In the genomic region with DNA sequence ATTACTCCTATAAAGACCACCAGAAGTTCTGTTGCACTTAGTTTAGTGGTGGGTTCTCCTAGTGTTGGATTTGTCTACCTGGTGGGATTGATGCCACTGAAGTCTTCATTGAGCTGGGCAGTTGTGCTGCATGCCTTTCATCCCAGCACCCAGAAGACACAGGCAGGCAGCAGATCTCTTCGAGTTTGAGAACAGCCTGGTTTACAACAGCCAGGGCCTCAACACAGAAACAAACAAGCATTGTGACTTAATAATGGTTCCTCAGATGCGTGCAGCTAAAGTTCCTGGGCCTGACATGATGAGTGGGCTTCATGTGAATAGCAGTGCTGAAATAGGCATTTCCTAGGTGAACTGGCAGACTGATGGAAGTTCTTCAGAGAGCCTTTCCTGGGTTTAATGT, we compare ENCODE assay signal across 22 mouse cellular contexts. TPM values are rescaled to one million over a fixed set of nuclear protein-coding genes. Genes with fewer than 3 reads are reported as not detected.
DNase-seq lines count a peak whose midpoint lies in the region; ATAC-seq and TF ChIP-seq lines count a peak whose summit lies in the region.
"Had no signal": no experiment of that assay in that cellular context is flagged by ENCODE, and none has a peak within 500 bp of the region (broad histone marks: within the 10 kb centered on the region; RNA-seq: fewer than 3 reads in every experiment).

No protein-coding gene starts in this region.

- no peaks in the 10 kb centered on the region for H3K9me3 ChIP-seq in midbrain, embryonic 11.5 days (ENCODE audit: control insufficient read depth, low read length)
- no peaks in the 10 kb centered on the region for H3K9me3 ChIP-seq in midbrain, embryonic 14.5 days (ENCODE audit: control insufficient read depth, low read length)
- no peaks in the 10 kb centered on the region for H3K9me3 ChIP-seq in CH12.LX (replicated peaks; ENCODE audit: low read length)
- H3K9me3 ChIP-seq: embryonic facial prominence, embryonic 10.5 days; embryonic facial prominence, embryonic 12.5 days; forebrain, embryonic 13.5 days; forebrain, embryonic 15.5 days had no signal

- WGBS in midbrain, embryonic 11.5 days: 83% methylated on average over 2 of the region's 2 CpGs
- 79% methylated on average over 2 of the region's 2 CpGs for WGBS in midbrain, embryonic 14.5 days

- TF ChIP-seq CTCF in CH12.LX (conservative IDR thresholded peaks at IDR 0.05 in 1 of 2, IDR thresholded peaks at IDR 0.05 in 1 of 2; ENCODE audit: low read depth in 2 of 2, low read length in 2 of 2): no peak

- H3K4me2 ChIP-seq in midbrain, embryonic 11.5 days: no peak overlapping the region
- no peak overlapping the region for H3K4me2 ChIP-seq in midbrain, embryonic 14.5 days (ENCODE audit: low read length)
- H3K4me2 ChIP-seq in CH12.LX (ENCODE audit: insufficient read depth, low read depth, poor library complexity, severe bottlenecking) (no peak overlapping the region), myocyte (ENCODE audit: low read depth) (no peak overlapping the region)
- H3K4me2 ChIP-seq: embryonic facial prominence, embryonic 12.5 days; forebrain, embryonic 13.5 days; forebrain, embryonic 15.5 days had no signal

- no peak for TF ChIP-seq RAD21 in CH12.LX (IDR thresholded peaks at IDR 0.05; ENCODE audit: low read depth, low read length)

- H3K36me3 ChIP-seq in midbrain, embryonic 11.5 days (ENCODE audit: control insufficient read depth, insufficient read depth, low read length): peaks cover 5% of the 10 kb centered on the region; the same call in 1 of the 2 replicates
- peaks cover 16% of the 10 kb centered on the region for H3K36me3 ChIP-seq in midbrain, embryonic 14.5 days (ENCODE audit: control insufficient read depth, insufficient read depth, low read length)
- H3K36me3 ChIP-seq in CH12.LX (replicated peaks in 1 of 2; ENCODE audit: control insufficient read depth in 1 of 2, insufficient read depth in 1 of 2, low read length in 1 of 2): peaks cover 18 to 40% of the 10 kb centered on the region in 2 experiments
- H3K36me3 ChIP-seq in myocyte (ENCODE audit: control insufficient read depth, insufficient read depth): peaks cover 37% of the 10 kb centered on the region

- H3K27ac ChIP-seq in midbrain, embryonic 11.5 days (ENCODE audit: low read depth, low read length): no peak overlapping the region
- no peak overlapping the region for H3K27ac ChIP-seq in midbrain, embryonic 14.5 days (replicated peaks; ENCODE audit: low read depth, low read length)
- no peak overlapping the region for H3K27ac ChIP-seq in CH12.LX (ENCODE audit: insufficient read depth, low read depth)
- H3K27ac ChIP-seq: embryonic facial prominence, embryonic 10.5 days; embryonic facial prominence, embryonic 12.5 days; forebrain, embryonic 13.5 days; forebrain, embryonic 15.5 days had no signal

- no peak for TF ChIP-seq POLR2A in CH12.LX (IDR thresholded peaks at IDR 0.05; ENCODE audit: low read depth, low read length)
- TF ChIP-seq POLR2A in myocyte (IDR thresholded peaks at IDR 0.05; ENCODE audit: insufficient read length, low read depth): no peak

- H3K27me3 ChIP-seq in midbrain, embryonic 11.5 days (ENCODE audit: control insufficient read depth, insufficient read depth, low read length): no peaks in the 10 kb centered on the region
- H3K27me3 ChIP-seq in midbrain, embryonic 14.5 days (ENCODE audit: control insufficient read depth, insufficient read depth, low read length): no peaks in the 10 kb centered on the region
- no peaks in the 10 kb centered on the region for H3K27me3 ChIP-seq in CH12.LX (replicated peaks)
- H3K27me3 ChIP-seq in myocyte (ENCODE audit: control insufficient read depth, insufficient read depth, insufficient read length): no peaks in the 10 kb centered on the region
- H3K27me3 ChIP-seq: embryonic facial prominence, embryonic 12.5 days; forebrain, embryonic 13.5 days; forebrain, embryonic 15.5 days; Patski had no signal

- no peaks in the 10 kb centered on the region for H3K4me1 ChIP-seq in midbrain, embryonic 11.5 days (ENCODE audit: control insufficient read depth, insufficient read depth, low read length)
- peaks cover 9% of the 10 kb centered on the region; the same call in 1 of the 2 replicates for H3K4me1 ChIP-seq in midbrain, embryonic 14.5 days (ENCODE audit: control insufficient read depth, insufficient read depth, low read length)
- no peaks in the 10 kb centered on the region for H3K4me1 ChIP-seq in CH12.LX (ENCODE audit: control insufficient read depth in 1 of 2, insufficient read depth in 2 of 2)
- H3K4me1 ChIP-seq: forebrain, embryonic 13.5 days had no signal

- no peak overlapping the region for H3K4me3 ChIP-seq in midbrain, embryonic 11.5 days (ENCODE audit: low read depth, low read length)
- no peak overlapping the region for H3K4me3 ChIP-seq in midbrain, embryonic 14.5 days (replicated peaks; ENCODE audit: low read depth, low read length)
- H3K4me3 ChIP-seq in CH12.LX (replicated peaks in 1 of 3; ENCODE audit: low read depth in 2 of 3, low read length in 2 of 3, poor library complexity in 1 of 3): no peak overlapping the region
- no peak overlapping the region for H3K4me3 ChIP-seq in myocyte
- H3K4me3 ChIP-seq: embryonic facial prominence, embryonic 10.5 days; embryonic facial prominence, embryonic 12.5 days; forebrain, embryonic 13.5 days; forebrain, embryonic 15.5 days had no signal

- H3ac ChIP-seq in myocyte (ENCODE audit: control insufficient read depth, insufficient read length): no peak overlapping the region

- ATAC-seq in midbrain, embryonic 11.5 days (ENCODE audit: low FRiP score): no peak
- no peak for ATAC-seq in midbrain, embryonic 14.5 days (ENCODE audit: low FRiP score, low TSS enrichment)
- ATAC-seq: activated CD4-positive, CD25-positive, alpha-beta regulatory T cell, adult 4 months; CD4-positive, CD25-positive, alpha-beta regulatory T cell, adult 4 months; forebrain, embryonic 13.5 days; forebrain, embryonic 15.5 days; forebrain, postnatal 0 days; Patski had no signal

- DNase-seq in midbrain, embryonic 11.5 days (ENCODE audit: low spot score, missing footprints): peak; percentile 82
- DNase-seq in midbrain, embryonic 14.5 days: no peak
- no peak for DNase-seq in CH12.LX (ENCODE audit: extremely low read depth)
- DNase-seq in layer of hippocampus, adult 9-11 months: no peak
- DNase-seq: adrenal gland, adult 8-10 months; adrenal gland, postnatal 14 days; adrenal gland, postnatal 36 days; B cell, adult 2 months; cerebellum, adult 11-12 months; cerebellum, adult 2 months; cerebellum, adult 9-10 months; cerebellum, postnatal 10 days; cerebellum, postnatal 25 days; forebrain, postnatal 0 days had no signal

- H3K9ac ChIP-seq in midbrain, embryonic 11.5 days (ENCODE audit: low read length): no peak overlapping the region
- H3K9ac ChIP-seq in midbrain, embryonic 14.5 days (replicated peaks; ENCODE audit: low read length): no peak overlapping the region
- H3K9ac ChIP-seq in CH12.LX (ENCODE audit: insufficient read depth, low read depth): no peak overlapping the region
- H3K9ac ChIP-seq: embryonic facial prominence, embryonic 12.5 days; forebrain, embryonic 13.5 days; forebrain, embryonic 15.5 days; forebrain, postnatal 0 days had no signal

- H3K79me2 ChIP-seq in CH12.LX (replicated peaks; ENCODE audit: control insufficient read depth, extremely low read depth, insufficient read depth, poor library complexity, severe bottlenecking) (no peaks in the 10 kb centered on the region), myocyte (ENCODE audit: control insufficient read depth, insufficient read depth) (no peaks in the 10 kb centered on the region)

- TF ChIP-seq EP300 in CH12.LX (IDR thresholded peaks at IDR 0.05; ENCODE audit: low read length): no peak

- dilution Hi-C loops in CH12.LX (cut with MboI; ENCODE audit: extremely low pct_ligation_motif_present, extremely low pct_unique_long_range_greater_than_20kb, low sequenced_read_pairs): no loop called here

- in situ Hi-C loops in CH12.LX (cut with MboI; ENCODE audit: low pct_ligation_motif_present, low pct_unique_long_range_greater_than_20kb, low sequenced_read_pairs): loop anchor here (5.0 kb wide), 1 partner anchor 74 kb away; a partner anchor contains a TSS

TF ChIP-seq in CH12.LX, 34 proteins besides CTCF, POLR2A, EP300 and RAD21:
- peak; percentile 95 for TF ChIP-seq POLR2AphosphoS2 (IDR thresholded peaks at IDR 0.05; ENCODE audit: low read depth, low read length)
- no peak for TF ChIP-seq HCFC1 (IDR thresholded peaks at IDR 0.05; ENCODE audit: low read depth, low read length)
- 0 out of 2 replicates have a peak, but pooled peaks have one; percentile 12 for TF ChIP-seq CHD2 (IDR thresholded peaks at IDR 0.05; ENCODE audit: low read length)
TF ChIP-seq in CH12.LX: peak in this region for 2.

TF ChIP-seq in myocyte, 11 proteins besides CTCF, POLR2A, EP300 and RAD21:
- TF ChIP-seq POLR2AphosphoS2 (IDR thresholded peaks at IDR 0.05; ENCODE audit: insufficient read length, low read depth) (peak; percentile 53), TCF3 (IDR thresholded peaks at IDR 0.05; ENCODE audit: insufficient read length, low read depth) (no peak), MAX (IDR thresholded peaks at IDR 0.05; ENCODE audit: low read depth) (no peak)

RNA-seq across cellular contexts. Expression of a gene that starts 42.0 kb away (rescaled TPM):
- polyA plus RNA-seq in midbrain, embryonic 11.5 days (2014; fragmentation: Nextera tagmentation; extraction: Ambion mirVana): 368 TPM in 2 replicates
- 184 and 256 TPM in 2 replicates for polyA plus RNA-seq in midbrain, embryonic 14.5 days (2014; fragmentation: Nextera tagmentation; extraction: Ambion mirVana)
- total RNA-seq in CH12.LX (2012; rRNA removed) (113 and 163 TPM in 2 replicates), CH12.LX (2014; rRNA removed) (415 and 493 TPM in 2 replicates)
- polyA plus RNA-seq in CH12.LX (2012; ENCODE audit: insufficient read length, low read depth) (327 and 467 TPM in 2 replicates), myocyte (2012; fragmentation: generic; extraction: Trizol) (138 TPM)
